Mouse (Mus musculus): ENCODE results near the gene Eps8.

DNA sequence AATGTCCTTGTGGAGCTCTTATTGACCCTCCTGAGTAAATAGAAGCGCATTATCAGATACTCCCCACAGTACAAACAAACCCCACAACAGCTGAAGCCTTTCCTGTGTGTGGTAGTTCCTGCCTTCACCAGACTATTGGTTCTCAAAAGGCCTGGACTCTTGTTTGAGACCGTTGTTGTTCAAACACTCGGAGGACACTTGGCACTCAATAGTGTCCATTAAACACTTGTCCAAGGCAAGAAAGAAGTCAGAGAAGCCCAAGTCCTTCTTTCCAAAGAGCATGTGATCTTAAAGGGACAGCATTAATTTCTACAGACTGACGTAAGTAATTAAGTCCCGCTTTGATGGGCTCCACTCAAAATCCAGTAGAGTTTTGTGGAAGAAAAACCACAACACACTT lies 113.9 kb downstream of the Eps8 start:
- no peak for TF ChIP-seq ZC3H11A (IDR thresholded peaks at IDR 0.05; ENCODE audit: borderline replicate concordance, low read depth, low read length)
- TF ChIP-seq MAFK (IDR thresholded peaks at IDR 0.05; ENCODE audit: insufficient read depth, low read depth, low read length) = no peak
- no peak for TF ChIP-seq HCFC1 (IDR thresholded peaks at IDR 0.05; ENCODE audit: borderline replicate concordance, insufficient read depth, low read length)
- no peak for TF ChIP-seq CHD2 (IDR thresholded peaks at IDR 0.05; ENCODE audit: low read depth, low read length)
- TF ChIP-seq ZNF384 (IDR thresholded peaks at IDR 0.05; ENCODE audit: low read depth, low read length) = no peak

Measured in ES-E14 (cell line).